Mouse (Mus musculus): Measurements from ENCODE around the gene Gm2564. TPM values are rescaled to one million over a fixed set of nuclear protein-coding genes. Genes with fewer than 3 reads are reported as not detected.

Gm2564 gene
- not detected in 2 replicates for polyA plus RNA-seq (2012; ENCODE audit: low replicate concordance)

DNA sequence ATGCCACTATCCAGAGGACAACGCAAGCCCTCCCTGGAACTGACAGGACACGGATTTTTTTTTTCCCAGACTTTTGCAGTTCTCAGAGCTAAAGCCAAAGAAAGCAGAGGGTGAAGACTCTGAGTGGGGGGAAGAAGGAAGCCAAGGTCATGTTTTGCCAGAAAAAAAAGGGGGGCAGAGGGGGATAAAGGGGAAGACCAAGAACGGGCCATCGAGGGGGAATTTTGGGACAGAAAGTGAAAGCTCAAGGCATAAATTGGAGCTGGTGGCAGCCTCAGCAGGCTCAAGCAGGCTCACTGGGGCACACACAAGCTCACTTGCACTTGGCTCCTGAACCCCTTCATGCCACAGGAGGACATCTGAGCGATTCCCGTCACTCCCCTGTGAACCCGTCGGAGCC is at the start of gene Gm2564:
Gene Gm2564 (plus strand): TSS at position 301 of the 400 bp plus-strand sequence.

DNA sequence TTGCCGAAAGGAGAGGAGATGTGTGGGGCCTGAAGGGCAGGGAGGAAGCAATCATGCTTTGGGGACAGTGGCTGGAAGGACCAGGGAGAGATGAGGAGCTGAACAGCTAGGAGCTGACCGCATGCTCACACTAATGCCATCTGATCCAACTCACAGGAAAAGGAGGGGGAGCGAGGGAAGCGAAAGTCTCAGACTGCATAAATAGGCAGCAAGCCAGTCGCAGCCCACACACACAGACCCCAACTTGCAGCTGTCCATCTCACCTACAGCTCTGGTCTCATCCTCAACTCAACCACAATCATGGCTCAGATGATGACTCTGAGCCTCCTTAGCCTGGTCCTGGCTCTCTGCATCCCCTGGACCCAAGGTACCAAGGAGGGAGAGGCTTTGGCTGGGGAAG is 17.6 kb upstream of the Gm2564 start, which contains the start of gene Gm10591:
Gene Gm10591 (plus strand): TSS at position 301 of the 400 bp plus-strand sequence.

DNA sequence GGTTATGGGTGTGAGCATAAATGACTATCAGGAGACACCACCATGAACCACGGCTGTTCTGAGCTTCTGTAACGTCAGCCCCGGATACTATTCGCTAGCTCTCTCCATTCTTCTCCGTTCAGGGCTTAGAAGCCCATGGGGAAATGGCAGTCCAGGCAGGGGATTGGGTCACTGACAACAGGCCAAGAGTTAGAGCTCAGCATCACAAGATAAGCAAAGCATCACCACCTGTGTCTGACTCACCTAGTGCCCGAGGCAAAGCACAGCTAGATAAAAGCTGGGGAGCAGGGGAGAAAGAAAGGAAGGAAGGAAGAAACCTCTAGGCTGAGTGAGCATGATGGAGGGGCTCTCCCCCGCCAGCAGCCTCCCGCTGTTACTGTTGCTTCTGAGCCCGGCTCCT is 25.4 kb downstream of the Gm2564 start, which contains the start of gene Ccl27b:
Gene Ccl27b (plus strand): TSS at position 301 of the 400 bp plus-strand sequence.

DNA sequence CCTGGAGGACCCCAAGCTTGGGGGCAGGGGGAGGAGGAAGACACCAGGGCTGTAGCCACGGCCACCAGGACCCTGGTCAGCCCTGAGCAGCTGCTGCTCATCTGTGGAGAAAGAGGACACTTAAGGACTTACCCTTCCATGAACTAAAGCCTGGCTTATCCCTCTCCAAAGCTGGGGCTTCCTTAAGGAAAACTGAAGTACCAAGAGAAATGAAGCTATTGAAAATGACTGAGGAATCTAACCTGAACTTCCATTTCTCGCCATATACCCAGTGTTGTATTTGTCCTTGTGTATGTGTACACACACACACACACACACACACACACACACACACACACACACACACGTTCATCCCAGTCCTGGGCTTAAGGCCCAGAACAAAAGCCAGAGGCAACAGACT is 32.3 kb downstream of the Gm2564 start, which contains the start of gene Il11ra2:
Gene Il11ra2 (minus strand): TSS at position 101 of the 400 bp plus-strand sequence.

Other genes starting within 250 kb of the Gm2564 start
- gene Gm21586, start 190.3 kb upstream of the Gm2564 start, polyA plus RNA-seq (2012; ENCODE audit: low replicate concordance), result not detected in 2 replicates
- not detected in 2 replicates for gene Gm2163, start 163.0 kb upstream of the Gm2564 start, polyA plus RNA-seq (2012; ENCODE audit: low replicate concordance)
- gene Fam205a2, start 101.5 kb upstream of the Gm2564 start, polyA plus RNA-seq (2012; ENCODE audit: low replicate concordance), result not detected in 2 replicates
- not detected in 2 replicates for gene Gm10591, start 17.5 kb upstream of the Gm2564 start, polyA plus RNA-seq (2012; ENCODE audit: low replicate concordance)
- not detected in 2 replicates for gene Ccl27b, start 25.5 kb downstream of the Gm2564 start, polyA plus RNA-seq (2012; ENCODE audit: low replicate concordance)
- not detected in 2 replicates for gene Il11ra2, start 32.2 kb downstream of the Gm2564 start, polyA plus RNA-seq (2012; ENCODE audit: low replicate concordance)
- not detected in 2 replicates for gene 4930578G10Rik, start 105.8 kb downstream of the Gm2564 start, polyA plus RNA-seq (2012; ENCODE audit: low replicate concordance)
- gene Ccl19, start 126.9 kb downstream of the Gm2564 start, polyA plus RNA-seq (2012; ENCODE audit: low replicate concordance), result 0.87 TPM in 1 of 2 replicates, not detected in the other
- gene Ccl21a, start 144.3 kb downstream of the Gm2564 start, polyA plus RNA-seq (2012; ENCODE audit: low replicate concordance), result 11.3 TPM in 1 of 2 replicates, not detected in the other
- not detected in 2 replicates for gene Fam205a1, start 224.2 kb downstream of the Gm2564 start, polyA plus RNA-seq (2012; ENCODE audit: low replicate concordance)
- not detected in 2 replicates for gene Gm12394, start 227.1 kb downstream of the Gm2564 start, polyA plus RNA-seq (2012; ENCODE audit: low replicate concordance)
- not detected in 2 replicates for gene Fam205c, start 244.5 kb downstream of the Gm2564 start, polyA plus RNA-seq (2012; ENCODE audit: low replicate concordance)